ENCODE assay signal across 20 mouse cellular contexts in the genomic region with DNA sequence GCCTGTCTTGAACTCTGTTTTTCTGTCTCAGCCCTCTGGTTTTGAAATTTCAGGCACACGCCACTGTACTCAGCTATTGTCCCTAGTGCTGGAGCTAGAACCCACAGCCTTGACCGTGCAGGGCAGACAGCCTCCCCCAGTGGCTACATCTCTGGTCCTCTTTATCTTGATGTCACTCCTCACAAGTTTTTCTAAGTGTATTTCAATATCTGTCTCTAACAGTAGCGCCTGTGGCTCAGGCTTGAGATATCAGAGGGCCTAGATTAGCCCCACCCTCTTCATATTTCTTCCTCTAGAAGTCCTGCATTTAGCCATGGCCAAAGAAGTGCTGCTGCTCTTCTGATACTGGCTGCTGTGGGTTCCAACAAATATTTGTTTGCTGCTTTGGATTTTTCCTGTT. TPM values are rescaled to one million over a fixed set of nuclear protein-coding genes. Genes with fewer than 3 reads are reported as not detected.
DNase-seq lines count a peak whose midpoint lies in the region; ATAC-seq and TF ChIP-seq lines count a peak whose summit lies in the region.
"Had no signal": no experiment of that assay in that cellular context is flagged by ENCODE, and none has a peak within 500 bp of the region (broad histone marks: within the 10 kb centered on the region; RNA-seq: fewer than 3 reads in every experiment).

No protein-coding gene starts in this region.

- TF ChIP-seq CTCF in kidney, adult 2 months (conservative IDR thresholded peaks at IDR 0.05; ENCODE audit: insufficient read depth, insufficient read length, low read depth, low read length): no peak

- H3K9ac ChIP-seq in kidney, embryonic 15.5 days: no peak overlapping the region
- 0 out of 2 replicates have a peak overlapping the region, but pooled peaks have one; percentile 25 for H3K9ac ChIP-seq in liver, embryonic 11.5 days (ENCODE audit: low read depth, low read length)
- H3K9ac ChIP-seq: hindbrain, embryonic 14.5 days; limb, embryonic 12.5 days; neural tube, embryonic 13.5 days had no signal

- peaks cover 91% of the 10 kb centered on the region for H3K36me3 ChIP-seq in kidney, embryonic 15.5 days
- peaks cover 2% of the 10 kb centered on the region for H3K36me3 ChIP-seq in kidney, adult 2 months (ENCODE audit: control insufficient read depth, insufficient read depth, low read length)
- peaks cover 13% of the 10 kb centered on the region for H3K36me3 ChIP-seq in liver, embryonic 11.5 days (ENCODE audit: control insufficient read depth, insufficient read depth, low read length)

- H3K4me3 ChIP-seq in kidney, embryonic 15.5 days (replicated peaks): no peak overlapping the region
- no peak overlapping the region for H3K4me3 ChIP-seq in kidney, adult 2 months (ENCODE audit: insufficient read depth, low read depth, low read length)
- H3K4me3 ChIP-seq in liver, embryonic 11.5 days (ENCODE audit: low read depth, low read length): no peak overlapping the region
- H3K4me3 ChIP-seq: forebrain, embryonic 10.5 days; limb, embryonic 12.5 days; neural tube, embryonic 13.5 days had no signal

- no peaks in the 10 kb centered on the region for H3K4me1 ChIP-seq in kidney, embryonic 15.5 days
- H3K4me1 ChIP-seq in kidney, adult 2 months (ENCODE audit: control insufficient read depth, insufficient read depth, low read length): no peaks in the 10 kb centered on the region
- H3K4me1 ChIP-seq in liver, embryonic 11.5 days (replicated peaks; ENCODE audit: control insufficient read depth, insufficient read depth, low read length): peaks cover 7% of the 10 kb centered on the region
- H3K4me1 ChIP-seq: forebrain, embryonic 10.5 days; limb, embryonic 12.5 days; neural tube, embryonic 13.5 days had no signal

- no peak overlapping the region for H3K27ac ChIP-seq in kidney, embryonic 15.5 days
- no peak overlapping the region for H3K27ac ChIP-seq in kidney, adult 2 months (ENCODE audit: insufficient read depth, low read depth, low read length)
- peak overlapping the region; percentile 70 for H3K27ac ChIP-seq in liver, embryonic 11.5 days (ENCODE audit: low read depth, low read length)
- H3K27ac ChIP-seq: forebrain, embryonic 10.5 days; hindbrain, embryonic 14.5 days; limb, embryonic 12.5 days; neural tube, embryonic 13.5 days had no signal

- no peaks in the 10 kb centered on the region for H3K27me3 ChIP-seq in kidney, embryonic 15.5 days
- H3K27me3 ChIP-seq in kidney, adult 2 months (replicated peaks; ENCODE audit: control insufficient read depth, insufficient read depth, low read length): no peaks in the 10 kb centered on the region
- H3K27me3 ChIP-seq in liver, embryonic 11.5 days (replicated peaks; ENCODE audit: control insufficient read depth, insufficient read depth, low read length): no peaks in the 10 kb centered on the region
- H3K27me3 ChIP-seq: limb, embryonic 12.5 days; neural tube, embryonic 13.5 days had no signal

- no peak for DNase-seq in kidney, adult 2 months
- peak; percentile 19 for DNase-seq in c-Kit-positive CD71-negative TER-119-negative erythroid progenitor cells, embryonic 14.5 days (ENCODE audit: low read depth)
- DNase-seq in liver, embryonic 11.5 days (ENCODE audit: low spot score): no peak
- DNase-seq in left cerebral cortex, postnatal 36 days (ENCODE audit: low spot score in 2 of 2): no peak
- no peak for DNase-seq in B cell, adult 2 months
- DNase-seq: adrenal gland, postnatal 36 days; cerebellum, adult 11-12 months; cerebellum, postnatal 36 days; gastrocnemius, postnatal 25 days; kidney, adult 18-20 months; kidney, postnatal 36 days; layer of hippocampus, postnatal 36 days; thymus, adult 2 months had no signal

- peak; percentile 77; the same call in 1 of the 2 replicates for ATAC-seq in kidney, embryonic 15.5 days (replicated peaks; ENCODE audit: low FRiP score)
- peak; percentile 96 for ATAC-seq in liver, embryonic 11.5 days (replicated peaks; ENCODE audit: low FRiP score)
- peak; percentile 98 for ATAC-seq in megakaryocyte-erythroid progenitor cell, adult 5-6 weeks (replicated peaks; ENCODE audit: low FRiP score, low TSS enrichment, poor library complexity, severe bottlenecking)
- no peak for ATAC-seq in CD4-positive, CD25-positive, alpha-beta regulatory T cell, adult 4 months

- intact Hi-C loops in left cerebral cortex, postnatal 36 days (cut with DNase I): no loop called here

- no peaks in the 10 kb centered on the region for H3K9me3 ChIP-seq in kidney, embryonic 15.5 days (replicated peaks)
- H3K9me3 ChIP-seq in liver, embryonic 11.5 days (ENCODE audit: control insufficient read depth, low read length): no peaks in the 10 kb centered on the region
- H3K9me3 ChIP-seq: forebrain, embryonic 10.5 days; limb, embryonic 12.5 days; neural tube, embryonic 13.5 days had no signal

- no peak for TF ChIP-seq POLR2A in kidney, adult 2 months (IDR thresholded peaks at IDR 0.05; ENCODE audit: low read depth, low read length)

- no peak overlapping the region for H3K4me2 ChIP-seq in kidney, embryonic 15.5 days
- H3K4me2 ChIP-seq in liver, embryonic 11.5 days: peak overlapping the region; percentile 49
- H3K4me2 ChIP-seq: hindbrain, embryonic 14.5 days; limb, embryonic 12.5 days; neural tube, embryonic 13.5 days had no signal

- WGBS in kidney, embryonic 15.5 days: 95% methylated on average over 3 of the region's 3 CpGs
- 93% methylated on average over 3 of the region's 3 CpGs for WGBS in kidney, adult 2 months
- 48% methylated on average over 3 of the region's 3 CpGs for WGBS in liver, embryonic 11.5 days

RNA-seq across cellular contexts. Expression of gene Golgb1, which starts 15.6 kb away (rescaled TPM):
- 104 and 111 TPM in 2 replicates for polyA plus RNA-seq in kidney, embryonic 15.5 days (2015; fragmentation: Nextera tagmentation; extraction: Ambion mirVana)
- 36.2 and 48.8 TPM in 2 replicates for polyA plus RNA-seq in kidney, adult 2 months (2012; rRNA removed)
- polyA plus RNA-seq in liver, embryonic 11.5 days (2014; fragmentation: Nextera tagmentation; extraction: Ambion mirVana): 41.5 and 50.5 TPM in 2 replicates
- total RNA-seq in megakaryocyte-erythroid progenitor cell, adult 5-6 weeks (2014; fragmentation: Nextera tagmentation): 16.7 and 30.8 TPM in 2 replicates
- 32.3 and 32.9 TPM in 2 replicates for total RNA-seq in megakaryocyte-erythroid progenitor cell, adult 5-6 weeks (2017)
- 10 to 100 TPM; 37.9 to 41.0 TPM for polyA plus RNA-seq in CD4-positive, CD25-positive, alpha-beta regulatory T cell, adult 4 months (2017; shearing (Covaris generic))
- 10 to 100 TPM; 66.0 to 74.9 TPM for total RNA-seq in left cerebral cortex, postnatal 36 days (2021)

RNA-seq across cellular contexts. Expression of gene Eaf2, which starts 15.8 kb away (rescaled TPM):
- polyA plus RNA-seq in kidney, embryonic 15.5 days (2015; fragmentation: Nextera tagmentation; extraction: Ambion mirVana): 8.5 and 8.6 TPM in 2 replicates
- polyA plus RNA-seq in kidney, adult 2 months (2012; rRNA removed): 7.3 and 10.4 TPM in 2 replicates
- polyA plus RNA-seq in liver, embryonic 11.5 days (2014; fragmentation: Nextera tagmentation; extraction: Ambion mirVana): 0.53 and 0.71 TPM in 2 replicates
- total RNA-seq in megakaryocyte-erythroid progenitor cell, adult 5-6 weeks (2014; fragmentation: Nextera tagmentation): 0.17 TPM in 1 of 2 replicates, not detected in the other
- 4.3 TPM in 1 of 2 replicates, not detected in the other for total RNA-seq in megakaryocyte-erythroid progenitor cell, adult 5-6 weeks (2017)
- polyA plus RNA-seq in CD4-positive, CD25-positive, alpha-beta regulatory T cell, adult 4 months (2017; shearing (Covaris generic)): 1 to 10 TPM in 1 of 2 experiments, under 1 TPM in 1; 0.32 to 2.1 TPM
- total RNA-seq in left cerebral cortex, postnatal 36 days (2021): 1 to 10 TPM in 1 of 2 experiments, under 1 TPM in 1; 0.35 to 1.7 TPM

RNA-seq across cellular contexts. Expression of gene Hcls1, which starts 44.2 kb away (rescaled TPM):
- polyA plus RNA-seq in kidney, embryonic 15.5 days (2015; fragmentation: Nextera tagmentation; extraction: Ambion mirVana): 5.5 and 6.1 TPM in 2 replicates
- polyA plus RNA-seq in kidney, adult 2 months (2012; rRNA removed): 5.8 and 10.9 TPM in 2 replicates
- 5.4 and 8.3 TPM in 2 replicates for polyA plus RNA-seq in liver, embryonic 11.5 days (2014; fragmentation: Nextera tagmentation; extraction: Ambion mirVana)
- 31.7 and 39.9 TPM in 2 replicates for total RNA-seq in megakaryocyte-erythroid progenitor cell, adult 5-6 weeks (2014; fragmentation: Nextera tagmentation)
- 66.9 and 104 TPM in 2 replicates for total RNA-seq in megakaryocyte-erythroid progenitor cell, adult 5-6 weeks (2017)
- 100 to 1,000 TPM; 186 to 375 TPM for polyA plus RNA-seq in CD4-positive, CD25-positive, alpha-beta regulatory T cell, adult 4 months (2017; shearing (Covaris generic))
- total RNA-seq in left cerebral cortex, postnatal 36 days (2021): 1 to 10 TPM; 3.9 TPM

Comparison
In these comparisons a context has a peak if more than half of its experiments do, and no peak if none do; other contexts are left out.
1. RNA of gene Hcls1, which starts 44.2 kb away (polyA plus RNA-seq): 186 to 375 TPM in CD4-positive, CD25-positive, alpha-beta regulatory T cell, adult 4 months; 5.8 to 10.9 TPM in kidney, adult 2 months, 5.4 to 8.3 TPM in liver, embryonic 11.5 days and 5.5 to 6.1 TPM in kidney, embryonic 15.5 days; every median in the first group is over 10 times any median in the second.